Mouse (Mus musculus) limb, embryonic 11.5 days (tissue): ENCODE measurements around the gene Slco3a1. TPM values are rescaled to one million over a fixed set of nuclear protein-coding genes. Genes with fewer than 3 reads are reported as not detected.

Experiments
- ATAC-seq: fragments of 200-750 bp; cut with Nextera tagmentation; 2 replicates; pipeline ENCODE4 v1.8.0; 2017; ENCODE audit warnings: low read depth; ENCODE audit not compliant: insufficient number of reproducible peaks, low FRiP score, low TSS enrichment
- DNase-seq: peaks from one replicate; pipeline ENCODE4 v3.0.0-alpha.2; 2015; ENCODE audit warnings: low spot score
- H3K27ac ChIP-seq: fragments of 300-500 bp; sonication (generic); replicated peaks from 2 replicates; pipeline ENCODE4 v1.5.1; 2014; ENCODE audit warnings: low read depth, mild to moderate bottlenecking, low read length
- H3K27me3 ChIP-seq: fragments of 300-500 bp; sonication (generic); 2 replicates; pipeline ENCODE4 v1.6.1; 2014; ENCODE audit warnings: mild to moderate bottlenecking, low read length, mixed read lengths; ENCODE audit not compliant: control insufficient read depth, insufficient read depth
- H3K36me3 ChIP-seq: fragments of 300-500 bp; sonication (generic); 2 replicates; pipeline ENCODE4 v1.6.1; 2014; ENCODE audit warnings: mild to moderate bottlenecking, low read length, moderate library complexity, mixed read lengths; ENCODE audit not compliant: control insufficient read depth, insufficient read depth
- H3K4me1 ChIP-seq: fragments of 300-500 bp; sonication (generic); 2 replicates; pipeline ENCODE4 v1.6.1; 2014; ENCODE audit warnings: low read length, mixed read lengths; ENCODE audit not compliant: control insufficient read depth, insufficient read depth
- H3K4me2 ChIP-seq: fragments of 300-500 bp; sonication (generic); 2 replicates; pipeline ENCODE4 v1.6.1; 2014; ENCODE audit warnings: low read depth, mild to moderate bottlenecking, moderate library complexity; ENCODE audit not compliant: severe bottlenecking
- H3K4me3 ChIP-seq: fragments of 300-500 bp; sonication (generic); 2 replicates; pipeline ENCODE4 v1.5.1; 2014; ENCODE audit warnings: low read depth, low read length
- H3K9ac ChIP-seq: fragments of 300-500 bp; sonication (generic); 2 replicates; pipeline ENCODE4 v1.6.1; 2014; ENCODE audit warnings: mild to moderate bottlenecking, low read length
- H3K9me3 ChIP-seq: fragments of 300-500 bp; sonication (generic); 2 replicates; pipeline ENCODE4 v1.6.1; 2016; ENCODE audit warnings: low read length; ENCODE audit not compliant: control insufficient read depth
- WGBS: fragments of 180-500 bp; shearing (Covaris S2); extraction: QIAGEN DNeasy Blood & Tissue Kit; methylation state at CpG from one replicate; pipeline ENCODE4 v1.1.7; 2014; 5-methylcytosine and 5-hydroxymethylcytosine counted together
- polyA plus RNA-seq: library from polyadenylated mRNA; unstranded; fragments of >200 nt; fragmentation: Nextera tagmentation; extraction: Ambion mirVana; gene quantifications from 2 replicates; pipeline ENCODE4 v1.2.1, GENCODE M21; 2014

Gene Slco3a1
- polyA plus RNA-seq, 1 experiment from 2014 or later, result 4.8 TPM

- Histone ChIP-seq H3K4me2 (no peak overlapping the region), H3K9me3 (no peaks in the 10 kb centered on the region), H3K27me3 (no peaks in the 10 kb centered on the region), H3K9ac (no peak overlapping the region), H3K4me1 (no peaks in the 10 kb centered on the region), H3K27ac (no peak overlapping the region), H3K4me3 (no peak overlapping the region), H3K36me3 (no peaks in the 10 kb centered on the region)
- no peak for DNase-seq
- 65% methylated on average over 4 of the region's 4 CpGs for WGBS
- ATAC-seq, result no peak
Measured at GRCm38 (mm10) chr7:74466886-74467285, 87.7 kb downstream of the Slco3a1 start.

- DNase-seq (no peak), ATAC-seq (no peak)
- Histone ChIP-seq H3K4me1 (peaks cover 2% of the 10 kb centered on the region; the same call in 1 of the 2 replicates), H3K9me3 (no peaks in the 10 kb centered on the region), H3K36me3 (no peaks in the 10 kb centered on the region), H3K27ac (no peak overlapping the region), H3K27me3 (no peaks in the 10 kb centered on the region), H3K9ac (no peak overlapping the region), H3K4me2 (no peak overlapping the region), H3K4me3 (no peak overlapping the region)
- WGBS, result 85% methylated on average over 7 of the region's 7 CpGs
Measured at GRCm38 (mm10) chr7:74464638-74465037, 89.9 kb downstream of the Slco3a1 start.

- H3K4me1 ChIP-seq, result peaks cover 6% of the 10 kb centered on the region
- DNase-seq, result no peak
Measured at GRCm38 (mm10) chr7:74462451-74462850, 92.1 kb downstream of the Slco3a1 start.

GRCm38 (mm10) chr7:74461736-74462135 lies 92.8 kb downstream of the Slco3a1 start:
- WGBS, result 87% methylated on average over 5 of the region's 5 CpGs
- no peaks in the 10 kb centered on the region for H3K36me3 ChIP-seq
- ATAC-seq (no peak), DNase-seq (no peak)
- no peak overlapping the region for H3K27ac ChIP-seq
- no peak overlapping the region for H3K4me3 ChIP-seq
- no peaks in the 10 kb centered on the region for H3K27me3 ChIP-seq
- no peak overlapping the region for H3K9ac ChIP-seq
- no peaks in the 10 kb centered on the region for H3K9me3 ChIP-seq
- peaks cover 6% of the 10 kb centered on the region for H3K4me1 ChIP-seq
- H3K4me2 ChIP-seq, result no peak overlapping the region

More at GRCm38 (mm10) chr7:74462451-74462850, 92.1 kb downstream of the Slco3a1 start:
- ATAC-seq, result no peak
- no peak overlapping the region for H3K27ac ChIP-seq
- no peaks in the 10 kb centered on the region for H3K36me3 ChIP-seq
- no peak overlapping the region for H3K4me2 ChIP-seq
- no peak overlapping the region for H3K9ac ChIP-seq
- WGBS, result 81% methylated on average over 4 of the region's 4 CpGs
- no peaks in the 10 kb centered on the region for H3K27me3 ChIP-seq
- H3K4me3 ChIP-seq, result no peak overlapping the region
- H3K9me3 ChIP-seq, result no peaks in the 10 kb centered on the region

- 83% methylated on average over 1 of the region's 1 CpGs for WGBS
- Histone ChIP-seq H3K9ac (no peak overlapping the region), H3K27ac (no peak overlapping the region), H3K9me3 (no peaks in the 10 kb centered on the region), H3K4me3 (no peak overlapping the region), H3K4me1 (peaks cover 6% of the 10 kb centered on the region), H3K4me2 (no peak overlapping the region), H3K27me3 (no peaks in the 10 kb centered on the region), H3K36me3 (no peaks in the 10 kb centered on the region)
- DNase-seq (no peak), ATAC-seq (no peak)
Measured at GRCm38 (mm10) chr7:74461146-74461545, 93.4 kb downstream of the Slco3a1 start.

GRCm38 (mm10) chr7:74459812-74460211 lies 94.8 kb downstream of the Slco3a1 start:
- WGBS, result 91% methylated on average over 3 of the region's 3 CpGs
- DNase-seq, result no peak
- Histone ChIP-seq H3K27me3 (no peaks in the 10 kb centered on the region), H3K9me3 (no peaks in the 10 kb centered on the region), H3K4me1 (peaks cover 6% of the 10 kb centered on the region), H3K4me3 (no peak overlapping the region), H3K27ac (no peak overlapping the region), H3K9ac (no peak overlapping the region), H3K36me3 (no peaks in the 10 kb centered on the region), H3K4me2 (no peak overlapping the region)
- ATAC-seq, result no peak

- H3K36me3 ChIP-seq, result no peaks in the 10 kb centered on the region
- H3K27ac ChIP-seq, result no peak overlapping the region
- no peaks in the 10 kb centered on the region for H3K27me3 ChIP-seq
- no peak overlapping the region for H3K9ac ChIP-seq
- ATAC-seq (no peak), DNase-seq (no peak)
- H3K4me1 ChIP-seq, result peaks cover 6% of the 10 kb centered on the region
- H3K9me3 ChIP-seq, result no peaks in the 10 kb centered on the region
- H3K4me2 ChIP-seq, result no peak overlapping the region
- 60% methylated on average over 5 of the region's 5 CpGs for WGBS
- H3K4me3 ChIP-seq, result no peak overlapping the region
Measured at GRCm38 (mm10) chr7:74459277-74459676, 95.3 kb downstream of the Slco3a1 start.

- 76% methylated on average over 8 of the region's 8 CpGs for WGBS
- Histone ChIP-seq H3K4me3 (no peak overlapping the region), H3K4me1 (peaks cover 6% of the 10 kb centered on the region), H3K27me3 (no peaks in the 10 kb centered on the region), H3K4me2 (no peak overlapping the region), H3K9me3 (no peaks in the 10 kb centered on the region), H3K27ac (no peak overlapping the region), H3K36me3 (no peaks in the 10 kb centered on the region), H3K9ac (no peak overlapping the region)
- DNase-seq (no peak), ATAC-seq (no peak)
Measured at GRCm38 (mm10) chr7:74458475-74459221, 95.9 kb downstream of the Slco3a1 start.
